Mouse (Mus musculus) cerebellum, adult 2 months (tissue): ENCODE measurements around the gene Slc1a1.

Experiments
- CTCF ChIP-seq: fragments of 200-500 bp; IDR thresholded peaks from 2 replicates; pipeline ENCODE4 v1.5.1; 2011; ENCODE audit warnings: low read depth, mild to moderate bottlenecking, control low read depth, low read length, moderate library complexity, borderline replicate concordance; ENCODE audit not compliant: insufficient read depth
- POLR2A ChIP-seq: fragments of 200-500 bp; IDR thresholded peaks from 2 replicates; pipeline ENCODE4 v1.6.1; 2011; ENCODE audit warnings: low read length, control low read depth, borderline replicate concordance; ENCODE audit not compliant: insufficient read depth

- TF ChIP-seq POLR2A (no peak), CTCF (no peak)
Measured at GRCm38 (mm10) chr19:28860246-28860645, 25.4 kb downstream of the Slc1a1 start.
